Mouse (Mus musculus) neutrophil, adult 5-6 weeks (primary cell): Measurements from ENCODE around the gene Kpna2. TPM values are rescaled to one million over a fixed set of nuclear protein-coding genes. Genes with fewer than 3 reads are reported as not detected.
A peak's percentile ranks its signal among the peaks of the same experiment; 100 is the strongest.
"Not testable (repeated sequence)": the region's sequence is repeated elsewhere in the genome, so short reads cannot be mapped to it uniquely, and the experiment has no call there.

Source experiments
- ATAC-seq: fragments of 151-379, 151-347 bp; 2 replicates; pipeline ENCODE4 v1.8.0; 2017; ENCODE audit warnings: mild to moderate bottlenecking, moderate TSS enrichment; ENCODE audit not compliant: insufficient number of reproducible peaks, poor library complexity, low FRiP score, severe bottlenecking; ENCODE audit errors: extremely low read depth
- total RNA-seq: library from RNA; stranded (forward); fragments of 200-1000 nt; gene quantifications from 2 replicates; pipeline ENCODE4 v1.2.3, GENCODE M21; 2017

The Kpna2 gene
- total RNA-seq, 1 experiment from 2014 or later = 22.2 TPM

DNA sequence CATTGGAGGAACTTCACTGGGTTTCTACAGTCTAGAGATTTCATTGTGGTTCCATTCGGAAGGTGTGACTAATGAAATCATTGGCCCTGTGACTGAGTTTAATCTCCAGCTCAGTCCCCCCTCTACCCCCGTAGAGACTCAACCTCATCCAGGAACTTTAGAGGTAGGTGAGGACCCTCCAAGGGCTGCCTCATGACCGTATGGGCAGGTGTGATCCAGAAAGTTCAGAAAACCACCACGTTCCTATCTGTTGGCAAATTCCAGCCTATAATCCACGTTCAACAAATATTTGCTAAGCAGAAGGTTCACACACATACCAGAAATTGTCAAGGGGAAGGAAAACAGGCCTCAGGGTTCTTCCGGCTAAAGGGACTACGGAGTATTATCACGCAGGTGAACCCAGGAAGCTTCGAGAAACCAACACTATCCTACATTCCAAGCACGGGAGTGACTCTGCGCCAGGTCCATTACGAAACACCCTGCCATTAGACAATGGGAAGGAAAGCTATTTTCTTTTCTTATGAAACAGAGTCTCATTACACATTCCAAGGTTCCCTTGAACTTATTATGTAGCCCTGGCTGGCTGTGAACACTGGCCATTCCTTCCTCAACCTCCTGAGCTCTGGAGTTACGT lies 22.8 kb upstream of the Kpna2 start:
- ATAC-seq = no peak

DNA sequence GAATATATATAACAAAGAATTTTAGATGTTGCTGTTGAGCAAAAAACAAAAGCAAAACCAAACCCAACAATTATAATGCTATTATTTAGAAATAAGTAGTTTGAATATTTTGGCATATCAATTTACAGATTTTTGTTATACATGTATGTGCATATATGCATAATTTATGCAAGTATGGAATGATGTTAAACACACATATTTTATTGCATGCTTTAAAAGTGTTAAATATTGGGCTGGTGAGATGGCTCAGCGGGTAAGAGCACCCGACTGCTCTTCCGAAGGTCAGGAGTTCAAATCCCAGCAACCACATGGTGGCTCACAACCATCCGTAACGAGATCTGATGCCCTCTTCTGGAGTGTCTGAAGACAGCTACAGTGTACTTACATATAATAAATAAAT lies 20.4 kb upstream of the Kpna2 start:
- not testable (repeated sequence) for ATAC-seq

DNA sequence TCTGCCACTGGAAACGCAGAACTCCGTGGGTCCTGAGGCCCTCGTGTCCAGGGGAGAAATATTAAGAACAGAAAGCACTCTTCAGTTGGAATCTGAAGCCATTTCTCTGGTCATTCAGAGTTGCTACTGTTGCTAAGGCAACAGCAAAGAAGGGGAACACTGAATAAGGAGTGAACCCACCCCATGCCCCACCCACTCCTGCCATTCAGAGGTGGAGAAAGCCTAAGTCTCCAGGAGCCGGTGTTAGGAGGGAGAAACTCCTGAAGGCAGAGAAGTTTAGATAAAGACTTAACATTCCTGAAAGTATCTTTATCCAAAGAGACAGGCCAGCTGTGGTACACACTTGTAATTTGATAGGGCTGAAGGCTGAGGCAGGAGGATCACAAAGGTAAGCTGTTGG lies 20.0 kb upstream of the Kpna2 start:
- ATAC-seq = no peak

DNA sequence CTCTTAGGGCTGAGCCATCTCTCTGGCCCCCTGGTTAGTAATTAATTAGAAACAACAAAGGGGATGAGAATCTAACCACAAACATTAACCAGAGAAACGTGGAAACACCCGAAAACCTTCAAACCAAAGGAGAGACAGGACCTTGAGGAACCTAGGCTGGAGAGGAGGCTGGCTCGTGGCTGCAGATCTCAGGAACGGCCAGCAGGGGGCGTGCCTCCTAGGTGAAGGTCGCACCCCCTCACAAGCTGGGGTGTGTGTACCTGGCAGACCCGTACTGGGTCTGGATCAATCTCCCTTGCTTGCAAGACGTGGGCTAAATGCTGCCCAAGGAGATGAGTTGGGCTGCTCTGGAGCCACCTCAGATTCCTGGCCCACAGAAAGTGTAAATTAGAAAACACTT lies 19.3 kb upstream of the Kpna2 start:
- ATAC-seq = peak; percentile 9; the same call in 1 of the 2 replicates

DNA sequence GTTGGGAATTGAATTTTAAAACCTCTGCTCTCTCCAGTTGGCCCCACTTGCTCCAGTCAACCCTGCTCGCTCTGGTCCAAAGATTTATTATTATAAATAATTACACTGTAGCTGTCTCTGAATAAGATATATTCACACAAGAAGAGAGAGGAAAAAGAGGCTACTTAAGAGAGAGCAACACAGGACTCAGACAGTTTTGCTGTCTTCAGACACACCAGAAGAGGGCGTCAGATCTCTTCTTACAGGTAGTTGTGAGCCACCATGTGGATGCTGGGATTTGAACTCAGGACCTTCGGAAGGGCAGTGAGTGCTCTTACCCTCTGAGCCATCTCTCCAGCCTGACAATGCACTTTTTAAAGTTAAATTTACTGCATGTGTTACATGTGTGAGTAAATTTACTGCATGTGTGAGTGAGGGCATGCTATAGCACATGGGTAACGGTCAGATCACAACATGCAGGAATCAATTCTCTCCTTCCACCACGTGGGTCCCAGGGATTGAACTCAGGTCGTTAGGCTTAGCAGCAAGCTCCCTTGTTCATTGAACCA lies 18.1 kb upstream of the Kpna2 start:
- no peak for ATAC-seq

DNA sequence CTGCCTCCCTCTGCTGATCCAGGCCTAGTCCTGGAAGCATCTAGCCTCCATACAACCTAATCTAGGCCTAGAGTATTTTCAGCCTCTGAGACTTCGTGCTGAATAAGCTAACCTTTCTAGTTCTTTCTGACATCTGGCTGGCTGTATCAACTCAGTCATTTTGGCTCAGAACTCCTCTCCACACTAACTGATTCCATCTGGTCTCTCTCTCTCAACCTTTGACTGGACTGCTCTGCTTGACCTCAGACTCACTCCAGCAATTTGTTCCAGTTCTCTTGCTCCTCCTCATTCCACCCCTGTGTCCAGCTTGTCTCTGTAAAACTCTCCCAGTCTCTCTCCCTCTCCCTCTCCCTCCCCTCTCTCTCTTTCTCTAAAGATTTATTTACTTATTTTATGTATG lies 17.6 kb upstream of the Kpna2 start:
- ATAC-seq = no peak

DNA sequence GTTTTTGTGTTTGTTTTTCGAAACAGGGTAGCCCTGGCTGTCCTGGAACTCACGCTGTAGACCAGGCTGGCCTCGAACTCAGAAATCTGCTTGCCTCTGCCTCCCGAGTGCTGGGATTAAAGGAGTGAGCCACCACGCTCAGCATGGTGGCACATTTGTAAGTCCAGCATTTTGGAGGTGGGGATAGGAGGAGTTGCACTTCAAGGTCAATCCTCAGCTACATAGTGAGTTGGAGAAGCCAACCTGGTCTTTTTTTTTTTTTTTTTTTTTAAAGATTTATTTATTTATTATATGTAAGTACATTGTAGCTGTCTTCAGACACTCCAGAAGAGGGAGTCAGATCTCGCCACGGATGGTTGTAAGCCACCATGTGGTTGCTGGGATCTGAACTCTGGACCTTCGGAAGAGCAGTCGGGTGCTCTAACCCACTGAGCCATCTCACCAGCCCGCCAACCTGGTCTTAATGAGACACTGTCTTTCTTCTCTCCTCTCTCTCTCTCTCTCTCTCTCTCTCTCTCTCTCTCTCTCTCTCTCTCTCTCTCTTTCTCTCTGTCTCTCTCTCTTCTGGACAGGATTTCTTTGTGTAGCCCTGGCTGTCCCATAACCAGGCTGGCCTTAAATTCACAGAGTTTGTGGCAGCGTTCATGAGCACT lies 16.3 kb upstream of the Kpna2 start:
- ATAC-seq = not testable (repeated sequence)

DNA sequence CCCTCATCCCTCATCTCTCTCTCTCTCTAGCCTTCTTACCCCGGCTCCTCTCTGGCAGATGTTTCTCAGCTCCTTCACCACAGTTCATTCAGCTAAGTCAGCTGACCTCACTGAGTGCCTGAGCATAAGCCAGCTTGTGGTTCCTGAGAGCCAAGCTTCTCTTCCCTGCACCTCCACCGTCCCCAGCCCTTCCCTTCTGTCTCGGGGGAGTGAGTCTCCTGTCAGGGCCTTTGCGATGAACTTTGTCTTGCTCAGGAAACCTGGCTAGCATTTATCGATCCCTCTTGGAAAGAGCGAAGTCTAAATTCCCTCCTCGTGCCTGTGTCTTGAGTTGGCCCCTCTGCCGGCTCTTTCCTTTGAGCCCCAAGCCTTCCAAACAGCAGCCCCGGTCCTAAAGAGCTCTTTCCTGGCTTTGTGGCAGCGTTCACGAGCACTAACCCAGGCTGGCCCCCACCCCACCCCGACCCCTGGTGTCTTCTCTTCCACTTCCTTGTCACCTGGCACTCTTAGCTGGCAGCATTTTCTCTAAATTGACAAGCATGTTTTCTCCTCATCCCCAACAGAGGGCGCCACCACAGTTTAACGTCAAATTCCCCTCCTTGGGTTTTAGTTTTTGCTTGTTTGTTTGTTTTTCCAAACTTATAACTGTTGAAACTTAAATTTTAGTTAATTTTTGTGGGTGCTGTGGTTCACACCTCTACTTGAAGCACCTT lies 15.4 kb upstream of the Kpna2 start:
- ATAC-seq = no peak

DNA sequence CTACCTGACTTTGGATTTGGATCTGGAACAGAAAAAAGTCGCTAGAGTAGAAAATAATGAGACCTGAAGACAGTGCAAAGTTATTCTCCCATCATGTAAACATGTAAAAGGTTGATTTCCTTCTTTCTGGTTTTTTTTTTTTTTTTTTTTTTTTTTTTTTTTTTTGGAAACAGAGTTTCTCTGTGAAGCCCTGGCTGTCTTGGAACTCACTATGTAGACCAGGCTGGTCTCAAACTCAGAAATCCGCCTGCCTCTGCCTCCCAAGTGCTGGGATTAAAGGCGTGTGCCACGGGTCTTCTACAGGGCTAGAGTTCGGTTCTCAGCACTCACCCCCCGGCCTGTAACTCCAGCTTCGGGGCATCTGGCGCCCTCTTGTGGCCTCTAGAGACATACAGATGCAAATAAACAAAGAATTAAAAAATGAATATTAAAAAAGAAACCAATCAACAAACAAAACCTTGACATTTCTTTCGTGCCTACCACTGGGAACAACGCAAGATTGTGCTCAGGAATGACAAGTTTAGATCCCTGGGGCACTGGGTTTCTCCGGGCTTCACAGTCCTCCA lies 14.8 kb upstream of the Kpna2 start:
- ATAC-seq = no peak

DNA sequence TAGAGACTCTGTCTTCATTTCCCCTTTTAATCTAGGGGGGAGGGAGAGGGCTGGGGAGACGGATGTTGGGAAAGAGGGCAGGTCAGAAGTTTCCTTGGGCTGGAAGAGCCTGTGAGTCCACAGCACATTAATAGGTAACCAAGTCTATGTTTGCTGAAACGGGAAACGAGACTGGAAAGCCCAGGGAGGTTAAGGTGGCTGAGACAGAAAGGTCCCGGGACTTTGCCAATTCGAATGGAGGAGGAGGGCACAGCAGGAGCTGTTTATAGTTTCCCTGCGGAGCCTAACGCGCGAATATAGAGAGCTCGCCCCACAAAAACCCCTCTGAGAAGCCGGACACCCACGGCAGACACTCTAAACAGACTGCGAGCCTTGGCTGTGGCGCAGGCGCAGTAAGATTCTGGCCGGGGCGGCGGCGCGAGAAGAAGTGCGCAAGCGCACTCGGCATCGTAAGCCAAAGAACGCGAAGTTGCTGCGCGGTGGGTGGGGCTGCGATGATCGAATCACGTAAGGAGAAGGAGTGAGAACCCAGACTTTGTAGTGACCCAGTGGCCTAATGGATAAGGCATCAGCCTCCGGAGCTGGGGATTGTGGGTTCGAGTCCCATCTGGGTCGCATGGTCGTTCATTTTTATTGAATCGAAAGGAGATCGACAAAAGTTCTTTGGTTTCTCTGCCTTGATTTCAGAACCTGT lies 13.1 kb upstream of the Kpna2 start:
- ATAC-seq = peak; percentile 96

DNA sequence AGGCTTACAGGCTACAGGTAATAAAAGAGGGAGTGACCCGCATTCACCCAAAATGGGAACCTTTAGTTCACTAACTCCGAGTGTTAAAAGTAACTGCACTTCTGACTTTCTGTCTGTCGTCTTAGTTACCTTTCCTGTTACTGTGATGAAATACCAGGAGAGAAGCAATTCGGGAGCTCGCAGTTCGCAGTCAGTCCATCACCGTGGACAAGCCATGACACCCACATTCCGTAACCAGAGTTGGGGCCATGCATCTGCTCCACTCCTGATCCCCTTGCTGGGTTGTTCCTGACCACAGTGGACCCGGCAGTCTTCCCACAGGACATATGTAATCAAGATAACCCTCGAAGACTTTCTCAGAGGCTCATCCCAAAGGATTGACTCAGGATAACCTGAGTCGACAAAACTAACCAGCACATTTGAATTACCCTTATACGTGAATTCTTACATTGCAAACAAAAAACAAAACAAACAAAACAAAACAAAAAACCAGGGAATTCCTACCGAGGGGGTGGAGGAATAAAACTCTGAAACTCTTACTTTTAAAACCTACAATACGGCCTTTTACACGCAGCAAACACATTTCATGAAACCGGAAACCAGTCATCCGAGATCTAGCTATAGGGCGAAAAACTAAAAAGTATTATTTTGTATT lies 12.5 kb upstream of the Kpna2 start:
- ATAC-seq = no peak

DNA sequence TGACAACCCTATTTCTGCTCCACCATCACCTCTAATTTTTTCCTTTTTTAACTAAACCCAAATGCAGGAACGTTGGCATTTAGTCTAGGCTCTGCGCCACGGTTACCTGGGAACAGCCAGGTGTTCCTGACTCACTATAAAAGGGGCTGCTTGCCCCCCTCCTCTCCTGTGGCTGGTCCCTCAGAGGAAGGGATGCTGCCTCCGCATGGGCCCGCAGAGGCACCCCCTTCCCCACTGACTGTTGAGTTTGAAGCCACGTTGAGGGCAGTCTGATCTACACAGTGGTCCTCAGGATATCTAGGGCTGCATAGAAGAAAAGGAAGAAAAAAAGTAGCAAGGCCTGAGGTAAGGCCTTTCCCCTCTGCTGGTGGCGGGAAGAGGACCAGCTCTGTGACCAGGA lies 11.8 kb upstream of the Kpna2 start:
- no peak for ATAC-seq

DNA sequence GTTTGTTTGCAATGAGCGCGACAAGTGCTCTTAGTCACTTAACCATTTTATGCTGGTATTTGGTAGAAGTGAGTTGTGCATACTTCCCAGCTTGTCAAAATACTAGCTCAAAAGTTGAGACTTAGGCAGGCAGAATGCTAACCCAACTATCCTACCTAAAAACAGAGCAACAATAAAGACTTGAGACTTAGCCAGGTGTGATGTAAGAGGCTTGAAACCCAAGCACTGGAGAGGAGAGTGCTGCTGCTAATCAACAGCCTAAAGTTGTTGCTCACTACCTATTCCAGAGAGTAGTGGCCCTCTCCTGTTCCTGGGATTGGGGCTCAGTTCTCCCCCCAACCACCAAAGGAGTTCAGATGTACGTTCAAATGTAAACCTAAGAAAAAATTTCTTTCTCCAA lies 11.1 kb upstream of the Kpna2 start:
- no peak for ATAC-seq

DNA sequence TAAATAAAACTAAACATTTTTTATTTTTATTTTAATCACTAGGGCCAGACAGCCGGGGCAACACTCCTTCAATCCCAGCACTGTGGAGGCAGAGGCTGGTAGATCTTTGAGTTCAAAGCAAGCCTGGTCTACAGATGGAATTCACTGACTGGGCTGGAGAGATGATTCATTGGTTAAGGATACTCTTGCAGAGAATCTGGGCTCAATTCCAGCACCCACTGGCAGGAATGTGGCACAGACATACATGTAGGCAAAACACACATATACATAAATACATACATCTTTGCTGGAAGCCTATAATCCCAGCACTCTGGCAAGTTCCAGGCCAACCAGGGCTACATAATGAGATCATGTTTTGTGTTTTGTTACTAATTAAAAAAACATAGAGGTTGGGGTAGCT lies 6.2 kb upstream of the Kpna2 start:
- no peak for ATAC-seq

DNA sequence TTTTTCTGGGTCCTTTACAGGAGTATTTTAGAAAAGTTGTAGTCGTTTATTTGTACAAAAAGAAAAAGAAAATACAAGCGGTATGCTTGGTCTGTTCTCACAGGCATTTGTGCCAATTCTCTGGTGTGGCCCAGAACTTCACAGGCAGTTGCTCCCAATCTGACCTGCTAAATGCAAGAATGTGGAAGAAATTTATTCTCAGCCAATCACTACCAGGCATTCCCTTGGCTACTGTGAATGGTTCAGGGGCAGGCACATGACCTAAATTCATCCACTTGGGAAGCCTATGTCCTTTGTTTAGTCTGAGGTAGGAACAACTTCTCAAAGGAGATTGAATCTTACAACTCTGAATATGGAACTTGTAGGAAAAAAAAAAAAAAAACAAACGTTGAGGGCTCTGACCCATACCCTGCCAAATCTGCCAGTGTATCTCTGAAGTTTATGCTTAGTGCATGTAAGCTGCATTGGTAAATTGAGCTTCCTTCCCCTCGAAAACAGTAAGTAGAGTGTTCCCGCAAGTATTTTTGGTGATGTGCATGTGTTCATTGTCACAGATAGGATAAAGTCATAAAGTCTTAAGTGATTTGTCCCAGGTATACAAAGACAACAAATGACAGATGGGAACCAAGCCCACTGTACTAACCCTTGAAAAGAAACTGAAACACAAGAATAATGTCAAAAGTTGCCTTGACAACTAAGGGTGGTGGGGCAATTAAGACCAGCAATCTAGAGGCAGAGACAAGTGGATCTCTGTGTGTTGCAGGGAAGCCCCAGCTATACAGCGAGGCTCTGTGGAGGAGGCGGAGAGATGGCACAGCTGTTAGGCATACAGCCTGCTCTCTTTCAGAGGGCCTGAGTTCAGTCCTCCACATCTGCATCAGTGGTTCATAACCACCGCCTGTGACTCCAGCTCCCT lies 2.7 kb upstream of the Kpna2 start:
- no peak for ATAC-seq

DNA sequence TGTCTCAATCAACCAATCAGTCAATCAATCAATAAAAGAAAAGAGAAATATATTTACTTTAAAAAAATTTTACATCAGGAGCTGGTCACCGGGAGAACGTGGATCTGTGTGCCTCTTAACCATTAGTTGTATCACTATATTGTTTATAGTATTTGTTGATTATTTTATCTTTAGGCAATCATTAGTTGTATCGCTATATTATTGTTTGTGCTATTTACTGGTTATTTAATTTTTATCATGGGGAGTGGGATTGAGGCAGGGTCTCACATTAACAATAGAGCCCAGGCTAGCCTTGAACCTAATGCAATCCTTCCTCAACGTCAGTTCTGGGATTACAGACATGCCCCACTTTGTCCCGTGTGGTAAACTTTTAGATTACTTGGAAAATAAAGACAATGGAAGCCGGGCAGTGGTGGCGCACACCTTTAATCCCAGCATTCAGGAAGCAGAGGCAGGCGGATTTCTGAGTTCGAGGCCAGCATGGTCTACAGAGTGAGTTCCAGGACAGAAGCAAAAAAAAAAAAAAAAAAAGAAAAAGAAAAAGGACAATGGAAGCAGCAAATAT lies 690 bp upstream of the Kpna2 start:
- ATAC-seq = no peak

DNA sequence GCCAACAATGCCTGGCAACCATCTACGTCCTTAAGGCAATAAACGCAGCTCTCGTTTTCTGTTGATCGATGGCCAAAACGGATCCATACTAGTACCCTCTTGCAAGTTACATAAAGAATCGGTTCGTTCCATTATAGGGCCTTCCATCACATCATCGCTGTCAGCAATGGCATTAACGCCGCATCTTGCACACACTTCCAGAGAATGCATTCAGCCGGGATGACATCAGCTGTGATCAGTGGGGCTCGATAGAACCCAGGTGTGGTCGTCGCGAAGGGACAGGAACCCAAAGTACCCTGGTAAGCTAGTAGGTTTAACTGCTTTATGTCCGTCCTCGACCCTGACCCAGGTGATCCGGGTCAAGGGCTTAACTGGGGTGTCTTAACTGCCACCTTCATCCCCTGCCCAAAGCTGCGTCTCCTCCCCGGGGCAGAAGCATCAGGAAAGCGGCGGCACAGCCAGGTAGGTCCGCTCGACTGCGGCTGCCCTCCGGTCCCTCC lies 640 bp downstream of the Kpna2 start:
- no peak for ATAC-seq
